Mouse (Mus musculus) bone marrow, adult 2 months (tissue): ENCODE data around the gene Itga9.

ENCODE experiments used
- CTCF ChIP-seq: fragments of 200-500 bp; IDR thresholded peaks from 2 replicates; pipeline ENCODE4 v1.5.1; 2011; ENCODE audit warnings: low read length, control low read depth; ENCODE audit not compliant: control insufficient read depth, insufficient read depth
- POLR2A ChIP-seq: fragments of 200-500 bp; IDR thresholded peaks from 2 replicates; pipeline ENCODE4 v1.6.1; 2011; ENCODE audit warnings: low read depth, mild to moderate bottlenecking, control low read depth, low read length, borderline replicate concordance; ENCODE audit not compliant: control insufficient read depth

GRCm38 (mm10) chr9:118818508-118818907, 212.0 kb downstream of the Itga9 start:
- TF ChIP-seq CTCF (no peak), POLR2A (no peak)
